Mouse (Mus musculus) midbrain, embryonic 12.5 days (tissue): ENCODE measurements around the gene Ackr4. TPM values are rescaled to one million over a fixed set of nuclear protein-coding genes. Genes with fewer than 3 reads are reported as not detected.

ENCODE experiments used
- ATAC-seq: fragments of 200-750 bp; cut with Nextera tagmentation; 2 replicates; pipeline ENCODE4 v1.8.0; 2017; ENCODE audit warnings: low read depth, moderate TSS enrichment, moderate library complexity; ENCODE audit not compliant: low FRiP score
- H3K27ac ChIP-seq: fragments of 300-500 bp; sonication (generic); replicated peaks from 2 replicates; pipeline ENCODE4 v1.5.1; 2016; ENCODE audit warnings: mild to moderate bottlenecking
- H3K27me3 ChIP-seq: fragments of 300-500 bp; sonication (generic); 2 replicates; pipeline ENCODE4 v1.6.1; 2016; ENCODE audit warnings: mild to moderate bottlenecking
- H3K36me3 ChIP-seq: fragments of 300-500 bp; sonication (generic); 2 replicates; pipeline ENCODE4 v1.6.1; 2016
- H3K4me1 ChIP-seq: fragments of 300-500 bp; sonication (generic); 2 replicates; pipeline ENCODE4 v1.6.1; 2016
- H3K4me2 ChIP-seq: fragments of 300-500 bp; sonication (generic); replicated peaks from 2 replicates; pipeline ENCODE4 v1.6.1; 2016; ENCODE audit warnings: mild to moderate bottlenecking, moderate library complexity
- H3K4me3 ChIP-seq: fragments of 300-500 bp; sonication (generic); 2 replicates; pipeline ENCODE4 v1.5.1; 2016; ENCODE audit warnings: mild to moderate bottlenecking
- H3K9ac ChIP-seq: fragments of 300-500 bp; sonication (generic); replicated peaks from 2 replicates; pipeline ENCODE4 v1.6.1; 2016; ENCODE audit warnings: mild to moderate bottlenecking, moderate library complexity
- H3K9me3 ChIP-seq: fragments of 300-500 bp; sonication (generic); 2 replicates; pipeline ENCODE4 v1.6.1; 2016; ENCODE audit warnings: mild to moderate bottlenecking
- WGBS: fragments of 180-500 bp; shearing (Covaris S2); methylation state at CpG from one replicate; pipeline ENCODE4 v1.1.7; 2016; 5-methylcytosine and 5-hydroxymethylcytosine counted together
- polyA plus RNA-seq: library from polyadenylated mRNA; unstranded; fragments of >200 nt; fragmentation: Nextera tagmentation; extraction: Ambion mirVana; gene quantifications from 2 replicates; pipeline ENCODE4 v1.2.1, GENCODE M21; 2016

Gene Ackr4
- polyA plus RNA-seq, 1 experiment from 2014 or later, result 0.48 TPM

- no peaks in the 10 kb centered on the region for H3K4me1 ChIP-seq
- no peak overlapping the region for H3K4me3 ChIP-seq
- no peak for ATAC-seq
- no peak overlapping the region for H3K9ac ChIP-seq
- H3K27ac ChIP-seq, result no peak overlapping the region
- no peaks in the 10 kb centered on the region for H3K36me3 ChIP-seq
- no peaks in the 10 kb centered on the region for H3K9me3 ChIP-seq
- 75% methylated on average over 8 of the region's 8 CpGs for WGBS
- H3K27me3 ChIP-seq, result no peaks in the 10 kb centered on the region
- H3K4me2 ChIP-seq, result no peak overlapping the region
Measured at GRCm38 (mm10) chr9:104070863-104071604, 55.7 kb downstream of the Ackr4 start.

DNA sequence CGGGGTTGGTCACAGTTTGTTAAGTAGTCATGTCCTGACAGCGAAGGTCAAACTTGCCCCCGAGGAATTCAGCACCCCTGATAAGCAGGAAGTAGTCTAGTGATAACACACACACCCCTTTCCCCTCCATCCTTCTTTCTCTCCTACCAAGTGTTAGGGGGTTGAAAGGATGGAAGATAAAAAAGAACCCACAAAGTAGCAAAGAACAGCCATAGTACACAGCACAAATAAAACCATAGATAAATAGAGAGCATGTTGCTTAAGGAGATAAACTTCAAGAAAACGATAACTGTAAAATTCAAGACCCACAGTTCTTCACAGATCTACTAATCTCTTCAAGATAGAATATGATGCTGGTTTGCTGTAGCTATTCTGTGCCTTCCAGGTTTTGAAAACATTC is 56.5 kb downstream of the Ackr4 start:
- no peaks in the 10 kb centered on the region for H3K27me3 ChIP-seq
- ATAC-seq, result no peak
- H3K4me2 ChIP-seq, result no peak overlapping the region
- no peak overlapping the region for H3K9ac ChIP-seq
- no peak overlapping the region for H3K27ac ChIP-seq
- H3K4me3 ChIP-seq, result no peak overlapping the region
- 81% methylated on average over 4 of the region's 4 CpGs for WGBS
- H3K9me3 ChIP-seq, result no peaks in the 10 kb centered on the region
- H3K4me1 ChIP-seq, result no peaks in the 10 kb centered on the region
- H3K36me3 ChIP-seq, result no peaks in the 10 kb centered on the region

GRCm38 (mm10) chr9:104064571-104064970 is 62.2 kb downstream of the Ackr4 start:
- Histone ChIP-seq H3K4me3 (no peak overlapping the region), H3K4me1 (peaks cover 20% of the 10 kb centered on the region), H3K9ac (no peak overlapping the region), H3K9me3 (no peaks in the 10 kb centered on the region), H3K4me2 (no peak overlapping the region), H3K36me3 (peaks cover 10% of the 10 kb centered on the region), H3K27ac (no peak overlapping the region), H3K27me3 (no peaks in the 10 kb centered on the region)
- WGBS, result 34% methylated on average over 1 of the region's 1 CpGs
- no peak for ATAC-seq

- H3K4me1 ChIP-seq, result peaks cover 20% of the 10 kb centered on the region
- peak within 1 kb of the TSS; percentile 89 for H3K9ac ChIP-seq
- H3K36me3 ChIP-seq, result peaks cover 11% of the 10 kb centered on the region
- under 1% methylated on average over 30 of the region's 30 CpGs for WGBS
- peak within 1 kb of the TSS; percentile 99 for H3K4me3 ChIP-seq
- H3K4me2 ChIP-seq, result peak within 1 kb of the TSS; percentile 97
- H3K27ac ChIP-seq, result peak within 1 kb of the TSS; percentile 74
- ATAC-seq, result peak; percentile 97
- no peaks in the 10 kb centered on the region for H3K27me3 ChIP-seq
- no peaks in the 10 kb centered on the region for H3K9me3 ChIP-seq
Measured at GRCm38 (mm10) chr9:104063244-104063961, 63.3 kb downstream of the Ackr4 start, which contains the start of gene Acad11. Gene Acad11 (plus strand): TSS chr9:104063377.

- WGBS, result under 1% methylated on average over 59 of the region's 59 CpGs
- H3K27me3 ChIP-seq, result no peaks in the 10 kb centered on the region
- H3K36me3 ChIP-seq, result peaks cover 19% of the 10 kb centered on the region
- H3K9ac ChIP-seq, result peak within 1 kb of the TSS; percentile 89
- H3K9me3 ChIP-seq, result no peaks in the 10 kb centered on the region
- H3K4me1 ChIP-seq, result peaks cover 20% of the 10 kb centered on the region
- peak within 1 kb of the TSS; percentile 74 for H3K27ac ChIP-seq
- H3K4me2 ChIP-seq, result peak within 1 kb of the TSS; percentile 97
- peak; percentile 84 for ATAC-seq
- H3K4me3 ChIP-seq, result peak within 1 kb of the TSS; percentile 99
Measured at GRCm38 (mm10) chr9:104062430-104063243, 64.1 kb downstream of the Ackr4 start, which contains the start of gene Uba5. Gene Uba5 (minus strand): TSS chr9:104063134.

DNA sequence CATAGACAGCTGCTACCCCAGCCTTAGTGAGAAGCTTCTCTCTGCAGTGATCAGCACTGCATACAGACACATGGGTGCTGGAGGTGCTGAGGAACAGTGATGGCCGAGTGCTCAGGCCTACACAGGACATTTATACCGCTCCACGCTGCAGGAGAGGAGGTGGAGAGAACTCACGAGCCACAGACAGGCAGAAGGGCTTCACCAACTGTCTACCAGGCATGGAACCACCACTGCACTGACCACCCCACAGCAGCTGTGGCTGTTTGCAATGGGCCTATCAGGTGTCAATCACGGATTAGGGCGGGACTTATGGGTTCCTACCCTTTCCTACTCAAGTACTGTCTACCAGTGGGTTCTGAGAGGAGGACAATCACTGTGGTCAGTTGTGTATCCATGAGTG is 75.7 kb downstream of the Ackr4 start:
- Histone ChIP-seq H3K9ac (no peak overlapping the region), H3K4me1 (no peaks in the 10 kb centered on the region), H3K4me2 (no peak overlapping the region), H3K27ac (no peak overlapping the region), H3K27me3 (no peaks in the 10 kb centered on the region), H3K36me3 (peaks cover 92% of the 10 kb centered on the region), H3K9me3 (no peaks in the 10 kb centered on the region), H3K4me3 (no peak overlapping the region)
- ATAC-seq, result no peak
- 88% methylated on average over 6 of the region's 6 CpGs for WGBS

- no peak overlapping the region for H3K4me3 ChIP-seq
Measured at GRCm38 (mm10) chr9:104043676-104044075, 83.1 kb downstream of the Ackr4 start.

GRCm38 (mm10) chr9:104040362-104040761 is 86.4 kb downstream of the Ackr4 start, which contains the start of gene Gm28305:
Gene Gm28305 (plus strand): TSS chr9:104040662.
- Histone ChIP-seq H3K27ac (no peak within 1 kb of the TSS), H3K36me3 (peaks cover 6% of the 10 kb centered on the region; the same call in 1 of the 2 replicates), H3K27me3 (no peaks in the 10 kb centered on the region), H3K4me2 (no peak within 1 kb of the TSS), H3K4me3 (no peak within 1 kb of the TSS), H3K9ac (no peak within 1 kb of the TSS), H3K9me3 (no peaks in the 10 kb centered on the region), H3K4me1 (no peaks in the 10 kb centered on the region)
- 75% methylated on average over 2 of the region's 2 CpGs for WGBS
- ATAC-seq, result no peak

More at GRCm38 (mm10) chr9:104043676-104044075, 83.1 kb downstream of the Ackr4 start:
- ATAC-seq, result no peak
- Histone ChIP-seq H3K27ac (no peak overlapping the region), H3K9ac (no peak overlapping the region), H3K9me3 (no peaks in the 10 kb centered on the region), H3K36me3 (peaks cover 34% of the 10 kb centered on the region), H3K27me3 (no peaks in the 10 kb centered on the region), H3K4me1 (no peaks in the 10 kb centered on the region), H3K4me2 (no peak overlapping the region)
- WGBS, result 87% methylated on average over 4 of the region's 4 CpGs

GRCm38 (mm10) chr9:104039742-104040141 is 87.0 kb downstream of the Ackr4 start:
- 81% methylated on average over 4 of the region's 4 CpGs for WGBS
- Histone ChIP-seq H3K4me2 (no peak overlapping the region), H3K36me3 (peaks cover 3% of the 10 kb centered on the region; the same call in 1 of the 2 replicates), H3K9ac (no peak overlapping the region), H3K27ac (no peak overlapping the region), H3K27me3 (no peaks in the 10 kb centered on the region), H3K9me3 (no peaks in the 10 kb centered on the region), H3K4me1 (no peaks in the 10 kb centered on the region), H3K4me3 (no peak overlapping the region)
- ATAC-seq, result no peak

DNA sequence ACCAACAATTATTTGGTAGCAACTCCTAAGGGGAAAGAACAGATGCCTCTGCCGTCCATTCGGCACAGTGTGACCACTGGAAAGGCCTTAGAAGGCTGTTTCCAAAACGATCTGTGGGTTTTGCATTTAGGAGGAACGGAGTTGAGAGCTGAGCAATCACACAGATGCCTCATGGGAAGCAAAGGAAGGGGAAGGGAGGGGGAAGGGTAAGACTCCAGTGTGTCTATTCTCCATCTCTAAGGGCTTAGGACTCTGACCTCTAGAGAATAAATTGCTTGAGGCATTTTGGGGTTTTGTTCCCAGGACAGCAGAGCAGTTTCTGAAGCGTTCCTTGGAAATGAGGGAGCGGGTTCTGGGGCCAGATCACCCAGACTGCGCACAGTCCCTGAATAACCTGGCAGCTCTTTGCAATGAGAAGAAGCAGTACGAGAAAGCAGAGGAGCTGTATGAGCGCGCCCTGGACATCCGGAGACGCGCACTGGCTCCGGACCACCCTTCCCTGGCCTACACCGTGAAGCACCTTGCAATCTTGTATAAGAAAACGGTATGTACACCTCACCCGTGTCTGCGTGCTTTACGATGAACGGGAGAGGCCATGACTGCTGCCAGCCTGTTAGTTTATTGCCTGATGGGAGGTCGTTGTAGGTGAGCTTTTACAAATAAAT is 87.6 kb downstream of the Ackr4 start:
- Histone ChIP-seq H3K9me3 (no peaks in the 10 kb centered on the region), H3K4me2 (no peak overlapping the region), H3K36me3 (no peaks in the 10 kb centered on the region), H3K4me3 (no peak overlapping the region), H3K4me1 (no peaks in the 10 kb centered on the region), H3K9ac (no peak overlapping the region), H3K27me3 (no peaks in the 10 kb centered on the region), H3K27ac (no peak overlapping the region)
- WGBS, result 93% methylated on average over 21 of the region's 21 CpGs
- no peak for ATAC-seq

DNA sequence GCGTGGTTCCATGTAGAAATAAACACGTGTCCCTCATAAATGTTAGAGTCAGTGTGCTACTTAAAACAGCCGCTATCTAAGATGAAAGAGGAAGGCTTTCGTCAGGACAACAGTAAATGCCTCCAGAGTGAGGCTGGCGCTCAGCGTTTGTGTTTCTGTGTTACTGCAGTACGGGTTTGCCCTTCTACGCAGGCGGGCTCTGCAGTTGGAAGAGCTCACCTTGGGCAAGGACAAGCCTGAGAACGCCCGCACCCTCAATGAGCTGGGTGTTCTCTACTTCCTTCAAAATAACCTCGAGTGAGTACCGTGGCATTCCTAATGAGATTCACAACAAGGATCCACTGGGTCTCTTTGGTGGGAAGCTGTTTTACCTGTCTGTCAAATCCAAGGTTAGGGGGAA is 88.5 kb downstream of the Ackr4 start:
- no peak for ATAC-seq
- H3K27me3 ChIP-seq, result no peaks in the 10 kb centered on the region
- H3K9ac ChIP-seq, result no peak overlapping the region
- H3K36me3 ChIP-seq, result no peaks in the 10 kb centered on the region
- no peaks in the 10 kb centered on the region for H3K4me1 ChIP-seq
- no peak overlapping the region for H3K27ac ChIP-seq
- no peaks in the 10 kb centered on the region for H3K9me3 ChIP-seq
- WGBS, result 89% methylated on average over 13 of the region's 13 CpGs
- no peak overlapping the region for H3K4me2 ChIP-seq
- no peak overlapping the region for H3K4me3 ChIP-seq
